11 mouse cellular contexts compared by ENCODE assay signal in genomic region chr6:10744056-10744455, GRCm38 (mm10).
"Had no signal": no experiment of that assay in that cellular context is flagged by ENCODE, and none has a peak within 500 bp of the region (broad histone marks: within the 10 kb centered on the region; RNA-seq: fewer than 3 reads in every experiment).

No protein-coding gene starts in this region.

- DNase-seq: liver, embryonic 13.5 days; liver, postnatal 0 days; lung, adult 2 months; lung, postnatal 14 days; lung, postnatal 36 days; thymus, adult 2 months; thymus, postnatal 25 days; thymus, postnatal 4 days had no signal

- ATAC-seq: liver, postnatal 0 days; lung, postnatal 0 days; midbrain, embryonic 13.5 days; midbrain, embryonic 15.5 days had no signal
